Mouse (Mus musculus) C2C12 (cell line): ENCODE measurements around the gene Rimbp2. TPM values are rescaled to one million over a fixed set of nuclear protein-coding genes. Genes with fewer than 3 reads are reported as not detected.

Experiments used
- H3K27me3 ChIP-seq: one replicate; pipeline ENCODE4 v1.6.1; 2011; ENCODE audit not compliant: control insufficient read depth, insufficient read depth, insufficient read length
- H3K36me3 ChIP-seq: one replicate; pipeline ENCODE4 v1.6.1; 2011; ENCODE audit not compliant: control insufficient read depth, insufficient read depth
- H3K4me3 ChIP-seq: one replicate; pipeline ENCODE4 v1.5.1; 2011; ENCODE audit warnings: mild to moderate bottlenecking, control low read depth; ENCODE audit not compliant: poor library complexity, insufficient read depth, severe bottlenecking
- H3K79me2 ChIP-seq: one replicate; pipeline ENCODE4 v1.6.1; 2011; ENCODE audit not compliant: control insufficient read depth, insufficient read depth
- H3K79me3 ChIP-seq: one replicate; pipeline ENCODE4 v1.6.1; 2011; ENCODE audit warnings: low read depth, control low read depth
- H3ac ChIP-seq: one replicate; pipeline ENCODE3; 2011; ENCODE audit warnings: low read depth; ENCODE audit not compliant: control insufficient read depth, insufficient read length
- CEBPB ChIP-seq: IDR thresholded peaks from one replicate; pipeline ENCODE4 v1.6.1; 2011; ENCODE audit warnings: low read depth, mild to moderate bottlenecking, control low read depth, moderate library complexity
- CTCF ChIP-seq: IDR thresholded peaks from one replicate; pipeline ENCODE4 v1.5.1; 2011; ENCODE audit not compliant: control insufficient read depth, insufficient read depth, insufficient read length
- FOSL1 ChIP-seq: IDR thresholded peaks from one replicate; pipeline ENCODE4 v1.8.0; 2011; ENCODE audit warnings: mild to moderate bottlenecking, low read length; ENCODE audit not compliant: poor library complexity, insufficient read depth, severe bottlenecking
- MAX ChIP-seq: IDR thresholded peaks from one replicate; pipeline ENCODE4 v1.6.1; 2011; ENCODE audit warnings: mild to moderate bottlenecking, control low read depth
- MYOD1 ChIP-seq: IDR thresholded peaks from one replicate; pipeline ENCODE4 v1.6.1; 2011; ENCODE audit warnings: low read depth; ENCODE audit not compliant: control insufficient read depth, insufficient read length
- MYOG ChIP-seq: IDR thresholded peaks from one replicate; pipeline ENCODE4 v1.6.1; 2011; ENCODE audit not compliant: control insufficient read depth, insufficient read length; ENCODE audit errors: extremely low read depth
- USF1 ChIP-seq: IDR thresholded peaks from one replicate; pipeline ENCODE4 v1.6.1; 2011; ENCODE audit warnings: low read depth, mild to moderate bottlenecking, control low read depth, moderate library complexity
- polyA plus RNA-seq: library from polyadenylated mRNA; unstranded; fragments of >200 nt; fragmentation: generic; extraction: Trizol; gene quantifications from one replicate; pipeline ENCODE4 v1.2.1, GENCODE M21; 2012; ENCODE audit warnings: missing spikeins

Rimbp2 gene
- polyA plus RNA-seq, 1 experiment, result not detected

DNA sequence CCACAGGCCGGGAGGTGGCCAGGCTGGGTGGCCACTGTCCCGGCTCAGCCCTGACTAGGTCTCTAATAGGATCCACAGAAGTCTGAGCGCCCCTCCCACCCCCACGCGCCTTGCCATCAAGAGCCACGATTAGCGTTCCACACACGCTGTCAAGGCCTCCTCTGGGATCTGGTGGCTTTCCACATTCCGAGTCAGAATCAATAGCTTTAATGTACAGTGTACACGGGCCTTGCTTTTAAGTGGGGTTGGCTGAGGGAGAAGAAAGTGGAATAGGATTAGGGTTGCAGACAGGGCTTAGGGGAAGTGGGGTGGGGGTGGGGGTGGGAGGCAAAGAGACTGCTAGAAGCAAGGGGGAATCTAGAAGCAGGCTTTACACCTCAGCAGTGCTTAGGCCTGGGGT, 12.8 kb downstream of the Rimbp2 start:
- Histone ChIP-seq H3K27me3 (no peaks in the 10 kb centered on the region), H3K79me3 (no peaks in the 10 kb centered on the region), H3K79me2 (no peaks in the 10 kb centered on the region), H3K36me3 (no peaks in the 10 kb centered on the region), H3K4me3 (no peak overlapping the region), H3ac (no peak overlapping the region)
- TF ChIP-seq USF1, result no peak
- TF ChIP-seq CTCF, result no peak
- no peak for TF ChIP-seq MYOG
- TF ChIP-seq MAX, result no peak
- no peak for TF ChIP-seq MYOD1
- TF ChIP-seq FOSL1, result no peak
- no peak for TF ChIP-seq CEBPB

DNA sequence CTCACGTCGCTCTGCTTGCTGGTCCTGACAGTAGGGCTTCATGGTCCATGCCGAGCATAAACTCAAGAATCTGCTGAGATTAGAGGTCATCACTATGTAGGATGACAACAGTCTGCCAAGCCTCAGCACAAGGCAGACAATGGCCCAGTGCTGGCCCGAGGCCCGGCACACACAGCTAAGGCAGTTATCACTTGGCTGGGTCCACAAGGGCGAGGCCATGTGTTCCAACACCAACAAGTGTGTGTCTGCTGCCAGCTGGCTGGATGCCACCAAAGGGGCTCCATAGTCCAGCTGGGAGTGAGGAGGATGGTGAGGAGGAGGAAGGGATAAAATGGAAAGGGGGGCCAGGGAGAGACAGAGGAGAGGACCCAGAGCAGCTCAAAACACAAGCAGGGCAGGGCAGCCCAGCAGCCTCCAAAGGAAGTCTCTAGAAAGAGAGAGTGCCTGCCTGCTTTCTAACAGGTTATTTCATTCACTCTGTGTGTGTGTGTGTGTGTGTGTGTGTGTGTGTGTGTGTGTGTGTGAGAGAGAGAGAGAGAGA, 17.9 kb downstream of the Rimbp2 start:
- Histone ChIP-seq H3K4me3 (no peak overlapping the region), H3K79me3 (no peaks in the 10 kb centered on the region), H3K27me3 (no peaks in the 10 kb centered on the region), H3K36me3 (no peaks in the 10 kb centered on the region), H3K79me2 (no peaks in the 10 kb centered on the region), H3ac (no peak overlapping the region)
- TF ChIP-seq CTCF (no peak), FOSL1 (no peak), CEBPB (no peak), MYOD1 (no peak), MYOG (no peak), MAX (no peak)

DNA sequence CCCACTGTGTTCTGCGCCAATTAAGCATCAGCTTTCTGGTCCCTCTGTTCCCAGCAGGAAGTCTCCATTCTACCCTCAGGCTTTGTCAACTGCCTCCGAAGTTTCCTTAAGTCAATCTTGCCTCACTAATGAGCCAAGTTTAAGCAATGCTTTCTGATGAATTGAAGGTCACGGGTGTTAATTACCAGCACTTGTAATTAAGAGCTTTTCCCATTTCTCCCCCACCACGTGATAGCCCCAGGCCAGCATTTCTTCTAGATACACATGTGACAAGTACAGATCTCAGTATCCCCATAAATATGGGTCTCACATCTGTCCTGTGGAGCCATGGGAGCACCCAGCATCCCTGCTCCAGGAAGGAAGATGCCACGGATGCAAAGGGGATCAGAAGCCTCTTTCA, 20.5 kb downstream of the Rimbp2 start:
- Histone ChIP-seq H3K27me3 (no peaks in the 10 kb centered on the region), H3K79me3 (no peaks in the 10 kb centered on the region), H3ac (no peak overlapping the region), H3K4me3 (no peak overlapping the region), H3K79me2 (no peaks in the 10 kb centered on the region), H3K36me3 (no peaks in the 10 kb centered on the region)
- no peak for TF ChIP-seq MYOG
- TF ChIP-seq CEBPB, result no peak
- TF ChIP-seq MYOD1, result no peak
- TF ChIP-seq MAX, result no peak
- no peak for TF ChIP-seq FOSL1
- TF ChIP-seq CTCF, result no peak
- no peak for TF ChIP-seq USF1

DNA sequence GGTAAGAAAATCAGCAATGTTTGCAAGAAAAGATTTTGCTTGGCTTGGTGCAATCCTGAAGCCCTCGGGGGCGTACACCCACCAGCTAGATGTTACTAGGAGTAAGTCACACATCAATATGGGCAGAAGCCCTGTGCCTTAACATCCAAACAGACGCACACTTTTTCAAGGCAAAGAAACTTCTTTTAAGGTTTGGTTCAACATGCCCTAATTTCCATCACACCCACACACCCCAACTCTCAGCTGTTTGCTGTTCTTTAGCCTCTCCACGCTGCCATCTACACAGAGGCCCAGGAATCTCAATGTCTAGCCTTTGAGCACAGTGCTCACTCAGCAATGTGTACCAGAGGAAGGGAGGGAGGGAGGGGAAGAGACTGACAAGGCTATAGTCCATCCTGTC, 28.2 kb downstream of the Rimbp2 start:
- Histone ChIP-seq H3K4me3 (no peak overlapping the region), H3K27me3 (no peaks in the 10 kb centered on the region), H3K79me3 (no peaks in the 10 kb centered on the region), H3K36me3 (no peaks in the 10 kb centered on the region), H3K79me2 (no peaks in the 10 kb centered on the region), H3ac (no peak overlapping the region)
- TF ChIP-seq MYOG (no peak), USF1 (no peak), CEBPB (no peak), CTCF (no peak), MAX (no peak)

DNA sequence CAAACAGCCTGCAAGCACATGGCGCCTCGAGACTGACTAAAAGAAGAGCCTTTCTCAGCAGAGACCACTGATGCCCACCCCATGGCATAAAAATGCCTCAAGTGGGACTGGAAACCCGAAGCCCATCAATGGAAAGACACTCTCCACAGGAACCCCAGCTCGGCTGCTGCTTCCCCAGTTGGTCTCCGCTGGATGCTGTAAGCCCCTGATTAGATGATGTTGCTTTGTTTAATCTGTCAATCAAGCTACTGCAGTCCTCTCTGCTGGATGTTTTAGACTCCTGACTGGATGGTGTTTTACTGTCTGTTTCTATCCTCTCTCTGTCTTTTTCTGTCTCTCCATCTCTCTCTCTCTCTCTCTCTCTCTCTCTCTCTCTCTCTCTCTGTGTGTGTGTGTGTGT, 33.2 kb downstream of the Rimbp2 start:
- TF ChIP-seq CTCF, result no peak
- no peak for TF ChIP-seq MYOD1
- TF ChIP-seq MYOG, result no peak
- TF ChIP-seq CEBPB, result no peak
- TF ChIP-seq MAX, result no peak
- no peak for TF ChIP-seq USF1
- no peak for TF ChIP-seq FOSL1
- H3ac ChIP-seq, result no peak overlapping the region
- H3K79me2 ChIP-seq, result no peaks in the 10 kb centered on the region
- no peaks in the 10 kb centered on the region for H3K79me3 ChIP-seq
- H3K36me3 ChIP-seq, result no peaks in the 10 kb centered on the region
- H3K27me3 ChIP-seq, result no peaks in the 10 kb centered on the region
- H3K4me3 ChIP-seq, result no peak overlapping the region

DNA sequence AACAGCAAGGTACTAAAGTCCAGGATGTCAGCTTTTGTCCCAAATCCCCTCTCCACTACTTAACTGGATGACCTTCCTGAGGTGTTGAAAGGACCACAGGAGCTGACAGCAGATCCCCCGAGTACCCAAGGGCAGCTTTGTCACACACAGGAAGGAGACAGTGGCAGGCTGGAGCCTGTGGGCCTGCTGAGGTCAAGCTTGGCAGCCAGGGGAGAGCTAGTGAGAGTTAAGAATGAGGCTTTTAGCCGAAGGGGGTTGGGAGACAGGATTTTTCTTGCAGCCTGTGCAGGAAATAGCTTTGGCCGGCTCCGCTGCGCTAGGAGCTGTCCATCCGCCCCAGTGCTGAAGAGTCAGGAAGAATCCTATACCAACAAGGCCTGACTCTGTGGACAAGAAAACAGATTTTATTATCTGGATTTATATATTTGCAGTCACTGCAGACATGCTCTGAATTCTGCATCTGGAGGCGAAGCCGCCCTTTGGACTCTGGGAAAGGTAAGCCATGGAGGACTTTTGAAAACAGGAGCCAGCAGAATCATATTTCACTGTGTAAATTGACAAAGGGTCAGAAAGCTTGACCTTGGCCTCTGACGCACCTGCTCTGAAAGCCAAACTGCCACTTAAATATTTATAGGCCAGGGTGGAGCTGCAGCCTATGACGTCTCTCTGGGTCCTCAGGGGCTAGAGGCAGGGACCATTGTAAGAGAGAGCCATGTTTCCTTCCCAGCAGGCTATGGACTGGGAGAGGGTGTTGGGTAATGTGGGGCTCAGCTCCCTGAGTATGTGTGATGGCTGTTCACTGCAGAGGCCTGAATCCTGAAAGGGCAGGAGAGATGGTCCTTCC, 35.9 kb downstream of the Rimbp2 start:
- TF ChIP-seq CEBPB, result no peak
- TF ChIP-seq MYOD1, result no peak
- no peak for TF ChIP-seq USF1
- TF ChIP-seq FOSL1, result no peak
- TF ChIP-seq CTCF, result no peak
- TF ChIP-seq MAX, result no peak
- TF ChIP-seq MYOG, result no peak
- H3K27me3 ChIP-seq, result no peaks in the 10 kb centered on the region

More for the DNA sequence above, 35.9 kb downstream of the Rimbp2 start:
- Histone ChIP-seq H3K4me3 (no peak overlapping the region), H3K36me3 (no peaks in the 10 kb centered on the region), H3K79me2 (no peaks in the 10 kb centered on the region), H3ac (no peak overlapping the region), H3K79me3 (no peaks in the 10 kb centered on the region)
